In genomic region chr10:127520714-127521357, GRCm38 (mm10) we compare ENCODE assay signal across 8 mouse cellular contexts. TPM values are rescaled to one million over a fixed set of nuclear protein-coding genes. Genes with fewer than 3 reads are reported as not detected.
DNase-seq lines count a peak whose midpoint lies in the region; ATAC-seq and TF ChIP-seq lines count a peak whose summit lies in the region.

No protein-coding gene starts in this region.

- H3ac ChIP-seq in myocyte (ENCODE audit: control insufficient read depth, insufficient read length): peak overlapping the region; percentile 66

- H3K27me3 ChIP-seq in embryonic facial prominence, embryonic 14.5 days (replicated peaks; ENCODE audit: control insufficient read depth, insufficient read depth, low read length): peaks cover 37% of the 10 kb centered on the region
- H3K27me3 ChIP-seq in kidney, embryonic 15.5 days: peaks cover 55% of the 10 kb centered on the region
- peaks cover 6% of the 10 kb centered on the region for H3K27me3 ChIP-seq in myocyte (ENCODE audit: control insufficient read depth, insufficient read depth, insufficient read length)

- no peak for ATAC-seq in embryonic facial prominence, embryonic 14.5 days (ENCODE audit: low read depth)
- no peak for ATAC-seq in kidney, embryonic 15.5 days (replicated peaks; ENCODE audit: low FRiP score)
- no peak for ATAC-seq in cerebellum, adult (ENCODE audit: insufficient number of reproducible peaks, low FRiP score, low TSS enrichment)

- no peak for TF ChIP-seq POLR2A in myocyte (IDR thresholded peaks at IDR 0.05; ENCODE audit: insufficient read length, low read depth)

- no peaks in the 10 kb centered on the region for H3K9me3 ChIP-seq in embryonic facial prominence, embryonic 14.5 days (ENCODE audit: control insufficient read depth, low read length)
- no peaks in the 10 kb centered on the region for H3K9me3 ChIP-seq in kidney, embryonic 15.5 days (replicated peaks)

- H3K4me2 ChIP-seq in embryonic facial prominence, embryonic 14.5 days (ENCODE audit: low read depth, low read length): peak overlapping the region; percentile 92
- peak overlapping the region; percentile 85 for H3K4me2 ChIP-seq in kidney, embryonic 15.5 days
- peak overlapping the region; percentile 99 for H3K4me2 ChIP-seq in myocyte (ENCODE audit: low read depth)

- 79% methylated on average over 20 of the region's 20 CpGs for WGBS in embryonic facial prominence, embryonic 14.5 days
- WGBS in kidney, embryonic 15.5 days: 51% methylated on average over 20 of the region's 20 CpGs

- peak overlapping the region; percentile 66; the same call in 1 of the 2 replicates for H3K9ac ChIP-seq in embryonic facial prominence, embryonic 14.5 days (ENCODE audit: low read depth, low read length)
- no peak overlapping the region for H3K9ac ChIP-seq in kidney, embryonic 15.5 days

- peaks cover 34% of the 10 kb centered on the region for H3K4me1 ChIP-seq in embryonic facial prominence, embryonic 14.5 days (ENCODE audit: control insufficient read depth, insufficient read depth, low read length)
- H3K4me1 ChIP-seq in kidney, embryonic 15.5 days: peaks cover 58% of the 10 kb centered on the region

- H3K36me3 ChIP-seq in embryonic facial prominence, embryonic 14.5 days (ENCODE audit: control insufficient read depth, insufficient read depth, low read length): peaks cover 35% of the 10 kb centered on the region
- H3K36me3 ChIP-seq in kidney, embryonic 15.5 days: peaks cover 34% of the 10 kb centered on the region
- H3K36me3 ChIP-seq in myocyte (ENCODE audit: control insufficient read depth, insufficient read depth): peaks cover 32% of the 10 kb centered on the region

- DNase-seq in kidney, adult 11 months: peak; percentile 85
- DNase-seq in kidney, postnatal 4 days: no peak
- no peak for DNase-seq in embryonic facial prominence, embryonic 14.5 days (ENCODE audit: low spot score)
- DNase-seq in gastrocnemius, adult 8-10 months (ENCODE audit: low spot score in 2 of 2): no peak
- DNase-seq in thymus, postnatal 4 days: no peak

- H3K4me3 ChIP-seq in embryonic facial prominence, embryonic 14.5 days (ENCODE audit: low read depth, low read length): peak overlapping the region; percentile 58; the same call in 1 of the 2 replicates
- peak overlapping the region; percentile 57 for H3K4me3 ChIP-seq in kidney, embryonic 15.5 days (replicated peaks)
- H3K4me3 ChIP-seq in myocyte: peak overlapping the region; percentile 99

- no peak overlapping the region for H3K27ac ChIP-seq in embryonic facial prominence, embryonic 14.5 days (replicated peaks; ENCODE audit: low read depth, low read length)
- H3K27ac ChIP-seq in kidney, embryonic 15.5 days: 0 out of 2 replicates have a peak overlapping the region, but pooled peaks have one; percentile 41

- H3K79me2 ChIP-seq in myocyte (ENCODE audit: control insufficient read depth, insufficient read depth): peaks cover 22% of the 10 kb centered on the region

TF ChIP-seq in myocyte, 11 proteins besides CTCF, POLR2A, EP300 and RAD21:
- peak; percentile 76 for TF ChIP-seq POLR2AphosphoS2 (IDR thresholded peaks at IDR 0.05; ENCODE audit: insufficient read length, low read depth)
- no peak for TF ChIP-seq TCF12 (IDR thresholded peaks at IDR 0.05; ENCODE audit: insufficient read depth, poor library complexity, severe bottlenecking)
TF ChIP-seq in myocyte: peak in this region for 1.

RNA-seq across cellular contexts. Expression of gene Shmt2, which starts 1.4 kb away (rescaled TPM):
- polyA plus RNA-seq in embryonic facial prominence, embryonic 14.5 days (2014; fragmentation: Nextera tagmentation; extraction: Ambion mirVana): 80.0 and 89.4 TPM in 2 replicates
- 99.8 and 111 TPM in 2 replicates for polyA plus RNA-seq in kidney, embryonic 15.5 days (2015; fragmentation: Nextera tagmentation; extraction: Ambion mirVana)
- polyA plus RNA-seq in myocyte (2012; fragmentation: generic; extraction: Trizol): 535 TPM
- 10 to 100 TPM; 20.3 to 23.0 (median 22.8) TPM for total RNA-seq in gastrocnemius, adult 8-10 months (2022)

RNA-seq across cellular contexts. Expression of gene Ndufa4l2, which starts 6.1 kb away (rescaled TPM):
- polyA plus RNA-seq in embryonic facial prominence, embryonic 14.5 days (2014; fragmentation: Nextera tagmentation; extraction: Ambion mirVana): 57.7 and 91.9 TPM in 2 replicates
- polyA plus RNA-seq in kidney, embryonic 15.5 days (2015; fragmentation: Nextera tagmentation; extraction: Ambion mirVana): 51.2 and 72.2 TPM in 2 replicates
- polyA plus RNA-seq in myocyte (2012; fragmentation: generic; extraction: Trizol): 2.9 TPM
- 10 to 100 TPM in 1 of 4 experiments, 1 to 10 TPM in 3; 4.6 to 11.1 (median 7.6) TPM for total RNA-seq in gastrocnemius, adult 8-10 months (2022)

RNA-seq across cellular contexts. Expression of gene Nxph4, which starts 13.5 kb away (rescaled TPM):
- polyA plus RNA-seq in embryonic facial prominence, embryonic 14.5 days (2014; fragmentation: Nextera tagmentation; extraction: Ambion mirVana): 5.2 and 6.1 TPM in 2 replicates
- 1.7 and 3.3 TPM in 2 replicates for polyA plus RNA-seq in kidney, embryonic 15.5 days (2015; fragmentation: Nextera tagmentation; extraction: Ambion mirVana)
- 3.9 TPM for polyA plus RNA-seq in myocyte (2012; fragmentation: generic; extraction: Trizol)
- under 1 TPM in 2 of 4 experiments, not detected in 2; 0.16 to 0.27 TPM for total RNA-seq in gastrocnemius, adult 8-10 months (2022)

RNA-seq across cellular contexts. Expression of gene Stac3, which starts 19.4 kb away (rescaled TPM):
- 5.0 and 5.2 TPM in 2 replicates for polyA plus RNA-seq in embryonic facial prominence, embryonic 14.5 days (2014; fragmentation: Nextera tagmentation; extraction: Ambion mirVana)
- polyA plus RNA-seq in kidney, embryonic 15.5 days (2015; fragmentation: Nextera tagmentation; extraction: Ambion mirVana): 2.4 and 4.2 TPM in 2 replicates
- polyA plus RNA-seq in myocyte (2012; fragmentation: generic; extraction: Trizol): 125 TPM
- total RNA-seq in gastrocnemius, adult 8-10 months (2022): 100 to 1,000 TPM; 386 to 447 (median 408) TPM

Comparison
In these comparisons a context has a peak if more than half of its experiments do, and no peak if none do; other contexts are left out.
1. RNA of gene Ndufa4l2, which starts 6.1 kb away (polyA plus RNA-seq): 57.7 to 91.9 TPM in embryonic facial prominence, embryonic 14.5 days and 51.2 to 72.2 TPM in kidney, embryonic 15.5 days; 2.9 TPM in myocyte (single experiment); every median in the first group is over 10 times any median in the second.
2. Peak in every context shown above with its lines, with median percentiles within 50 percentile points of each other: H3K4me2 ChIP-seq and H3K4me3 ChIP-seq.